8 mouse cellular contexts compared by ENCODE assay signal in the genomic region with DNA sequence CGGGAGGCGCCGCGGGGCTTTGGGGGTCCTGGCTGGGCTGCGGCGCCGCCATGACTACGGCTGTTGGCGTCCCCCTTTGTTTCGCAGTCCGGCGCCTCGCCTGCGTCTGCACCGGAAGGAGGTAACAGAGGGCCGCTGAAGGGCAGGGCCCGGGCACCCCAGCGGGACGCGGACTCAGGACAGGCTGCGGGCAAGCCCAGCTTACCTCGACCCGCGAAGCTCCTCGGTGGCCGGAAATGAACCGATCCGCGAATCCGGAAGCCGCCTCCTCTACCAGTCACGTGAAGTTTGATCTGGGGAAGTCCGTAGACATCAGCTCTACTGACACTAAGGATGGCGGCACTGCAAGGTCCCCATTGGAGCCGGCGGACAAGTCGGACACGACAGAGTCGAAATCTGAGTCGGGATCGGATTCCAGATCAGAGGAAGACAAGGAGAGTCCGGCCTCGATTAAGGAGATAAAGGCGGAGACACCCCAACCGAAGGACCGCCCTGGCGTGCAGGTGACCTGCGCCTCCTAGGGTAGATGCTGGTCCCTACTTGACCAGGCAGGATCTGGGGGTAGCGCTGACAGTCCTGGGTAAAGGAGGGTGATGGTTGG. TPM values are rescaled to one million over a fixed set of nuclear protein-coding genes. Genes with fewer than 3 reads are reported as not detected.
DNase-seq lines count a peak whose midpoint lies in the region; ATAC-seq lines count a peak whose summit lies in the region.

A gene (plus strand): TSS at position 3 of the 601 bp plus-strand sequence.
A gene (minus strand): TSS at position 408 of the 601 bp plus-strand sequence.

- peaks cover 3% of the 10 kb centered on the region; the same call in 1 of the 2 replicates for H3K36me3 ChIP-seq in hindbrain, embryonic 16.5 days (ENCODE audit: control insufficient read depth, insufficient read depth, low read length)
- peaks cover 11% of the 10 kb centered on the region; the same call in 1 of the 2 replicates for H3K36me3 ChIP-seq in macrophage (ENCODE audit: inconsistent target)

- peak; percentile 78 for DNase-seq in R1 (ENCODE audit: low read depth, low spot score)
- DNase-seq in cerebellum, postnatal 25 days = peak; percentile 90
- DNase-seq in frontal cortex, postnatal 36 days (ENCODE audit: low spot score in 2 of 2) = peak; percentile 86 to 90
- peak; percentile 81 to 87 for DNase-seq in left cerebral cortex, adult 18-20 months (ENCODE audit: low spot score in 2 of 2)
- DNase-seq in right cerebral cortex, adult 18-20 months = peak; percentile 88
- peak; percentile 36 for DNase-seq in urinary bladder, postnatal 10 days (ENCODE audit: low spot score)

- peak within 1 kb of the TSS; percentile 93 for H3K4me3 ChIP-seq in hindbrain, embryonic 16.5 days (ENCODE audit: low read length)
- H3K4me3 ChIP-seq in macrophage (ENCODE audit: inconsistent target) = peak within 1 kb of the TSS; percentile 89

- H3K9ac ChIP-seq in hindbrain, embryonic 16.5 days (ENCODE audit: low read depth, low read length) = peak within 1 kb of the TSS; percentile 96

- no peaks in the 10 kb centered on the region for H3K9me3 ChIP-seq in hindbrain, embryonic 16.5 days (ENCODE audit: control insufficient read depth, low read length)

- peaks cover 13% of the 10 kb centered on the region for H3K4me1 ChIP-seq in hindbrain, embryonic 16.5 days (ENCODE audit: control insufficient read depth, insufficient read depth, low read depth, low read length)

- no peaks in the 10 kb centered on the region for H3K27me3 ChIP-seq in hindbrain, embryonic 16.5 days (replicated peaks; ENCODE audit: control insufficient read depth, insufficient read depth, low read length)

- peak within 1 kb of the TSS; percentile 68 for H3K4me2 ChIP-seq in hindbrain, embryonic 16.5 days (ENCODE audit: low read length)

- WGBS in hindbrain, embryonic 16.5 days = under 1% methylated on average over 44 of the region's 49 CpGs
- under 1% methylated on average over 49 of the region's 49 CpGs for WGBS in macrophage (ENCODE audit: missing documents)

- peaks cover 26% of the 10 kb centered on the region for H3K79me2 ChIP-seq in macrophage (ENCODE audit: inconsistent target)

- peak within 1 kb of the TSS; percentile 98 for H3K27ac ChIP-seq in hindbrain, embryonic 16.5 days (ENCODE audit: low read depth, low read length)
- peak within 1 kb of the TSS; percentile 79 for H3K27ac ChIP-seq in macrophage

- peak; percentile 96 for ATAC-seq in hindbrain, embryonic 16.5 days

RNA-seq across cellular contexts. Expression of the first gene that starts in this region (rescaled TPM):
- 6.2 and 6.8 TPM in 2 replicates for polyA plus RNA-seq in hindbrain, embryonic 16.5 days (2015; fragmentation: Nextera tagmentation; extraction: Ambion mirVana)
- total RNA-seq in left cerebral cortex, adult 18-20 months (2021) = 1 to 10 TPM; 5.4 to 5.6 TPM
- 10 to 100 TPM; 11.1 to 60.9 (median 36.5) TPM for total RNA-seq in macrophage (2018; cell fraction: chromatin; rRNA removed)
- 1 to 10 TPM; 1.3 to 7.9 (median 4.4) TPM for total RNA-seq in macrophage (2018; cell fraction: cytosol; rRNA removed)
- total RNA-seq in macrophage (2018; cell fraction: nucleus; rRNA removed) = 10 to 100 TPM; 12.0 to 43.6 (median 28.5) TPM
- polyA plus RNA-seq in macrophage (2018) = 3.1 to 3.9 TPM (median 3.3 TPM) in 3 replicates

RNA-seq across cellular contexts. Expression of the second gene that starts in this region (rescaled TPM):
- 77.3 and 84.0 TPM in 2 replicates for polyA plus RNA-seq in hindbrain, embryonic 16.5 days (2015; fragmentation: Nextera tagmentation; extraction: Ambion mirVana)
- total RNA-seq in left cerebral cortex, adult 18-20 months (2021) = 10 to 100 TPM; 79.6 to 86.0 TPM
- total RNA-seq in macrophage (2018; cell fraction: chromatin; rRNA removed) = 10 to 100 TPM in 15 of 26 experiments, 1 to 10 TPM in 11; 4.1 to 28.2 (median 12.5) TPM
- total RNA-seq in macrophage (2018; cell fraction: cytosol; rRNA removed) = 100 to 1,000 TPM; 110 to 263 (median 166) TPM
- 100 to 1,000 TPM in 1 of 26 experiments, 10 to 100 TPM in 25; 27.1 to 102 (median 48.1) TPM for total RNA-seq in macrophage (2018; cell fraction: nucleus; rRNA removed)
- 12.2 to 134 TPM (median 90.1 TPM) in 3 replicates for polyA plus RNA-seq in macrophage (2018)

Comparison
In these comparisons a context has a peak if more than half of its experiments do, and no peak if none do; other contexts are left out.
1. Peak in every context shown above with its lines: DNase-seq, ATAC-seq, H3K4me3 ChIP-seq and H3K27ac ChIP-seq.
2. DNase-seq: peak in every context shown above with its lines; median percentile 90 in cerebellum, postnatal 25 days; 88 in frontal cortex, postnatal 36 days; 88 in right cerebral cortex, adult 18-20 months; 84 in left cerebral cortex, adult 18-20 months; 78 in R1; 36 in urinary bladder, postnatal 10 days.